Mouse (Mus musculus): Measurements from ENCODE around the gene Pex11a.

DNA sequence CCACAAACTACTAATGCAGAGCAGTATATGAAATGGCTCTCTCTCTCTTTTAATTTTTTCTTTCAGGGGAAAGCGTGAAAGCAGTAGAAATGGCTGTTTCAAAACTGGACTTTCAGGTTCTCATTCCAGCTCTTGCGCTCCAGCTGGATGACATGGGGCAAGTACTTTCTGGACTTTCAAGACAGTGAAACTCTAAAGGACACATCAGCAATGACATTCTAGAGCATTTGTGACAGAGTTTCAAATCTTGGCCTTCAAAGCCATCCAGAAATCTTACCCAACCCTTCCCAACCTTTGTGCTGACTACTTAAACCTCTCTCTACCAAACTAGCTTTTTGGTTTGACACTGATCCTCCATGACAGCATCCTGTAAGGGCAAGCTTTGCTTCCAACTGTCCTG, 4.0 kb downstream of the Pex11a start:
- TF ChIP-seq POLR2A (IDR thresholded peaks at IDR 0.05; ENCODE audit: borderline replicate concordance, extremely low read depth, insufficient read depth, insufficient read length, poor library complexity, severe bottlenecking) (no peak), CTCF (IDR thresholded peaks at IDR 0.05; ENCODE audit: borderline replicate concordance, extremely low read depth, insufficient read depth, insufficient read length) (no peak)

Data from brain, embryonic 14.5 days (tissue).